Mouse (Mus musculus): Measurements from ENCODE around the gene Zfp459. TPM values are rescaled to one million over a fixed set of nuclear protein-coding genes. Genes with fewer than 3 reads are reported as not detected.
"Not testable (repeated sequence)": the region's sequence is repeated elsewhere in the genome, so short reads cannot be mapped to it uniquely, and the experiment has no call there.

Zfp459 gene
- total RNA-seq (2021) = 0.62 and 1.8 TPM in 2 replicates
- long read RNA-seq, partial matches to known transcripts = 0 of 1 reads
- long read RNA-seq, other reads (novel, unspliced or antisense) = 0 of 1 reads

DNA sequence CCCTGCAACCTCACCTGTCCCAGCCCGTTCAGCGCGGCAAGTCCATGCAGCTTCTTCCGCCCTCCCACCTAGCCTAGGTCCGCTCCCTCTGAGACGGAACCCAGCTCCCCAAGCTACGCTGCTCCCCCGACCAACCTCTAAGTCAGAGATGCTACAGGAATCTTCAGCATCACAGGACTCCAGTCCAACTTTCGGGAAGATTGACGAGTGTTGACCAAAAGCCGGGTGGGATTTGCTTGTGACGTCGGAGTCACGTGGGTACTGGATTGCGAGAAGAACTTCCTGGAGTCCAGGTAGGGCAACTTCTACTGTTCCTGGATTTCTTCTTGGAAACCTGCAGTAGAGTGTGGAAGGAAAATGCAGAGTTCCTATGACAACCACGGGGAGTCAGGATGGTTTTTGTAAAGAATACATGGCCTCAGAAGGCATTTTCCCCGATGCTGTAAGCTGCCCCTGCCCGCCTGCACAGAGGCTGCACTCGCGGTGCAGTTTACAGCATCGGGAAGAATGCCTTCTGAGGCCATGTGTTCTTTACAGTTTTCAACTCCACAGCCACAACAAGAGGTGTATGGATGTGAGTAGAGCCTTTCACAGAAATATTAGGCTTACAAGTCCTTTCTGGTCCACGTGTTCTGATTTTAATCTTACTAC is at the start of gene Zfp459:
Gene Zfp459, minus strand, starts transcription at position 212 of the 651 bp plus-strand sequence.
- DNase-seq = peak; percentile 24

DNA sequence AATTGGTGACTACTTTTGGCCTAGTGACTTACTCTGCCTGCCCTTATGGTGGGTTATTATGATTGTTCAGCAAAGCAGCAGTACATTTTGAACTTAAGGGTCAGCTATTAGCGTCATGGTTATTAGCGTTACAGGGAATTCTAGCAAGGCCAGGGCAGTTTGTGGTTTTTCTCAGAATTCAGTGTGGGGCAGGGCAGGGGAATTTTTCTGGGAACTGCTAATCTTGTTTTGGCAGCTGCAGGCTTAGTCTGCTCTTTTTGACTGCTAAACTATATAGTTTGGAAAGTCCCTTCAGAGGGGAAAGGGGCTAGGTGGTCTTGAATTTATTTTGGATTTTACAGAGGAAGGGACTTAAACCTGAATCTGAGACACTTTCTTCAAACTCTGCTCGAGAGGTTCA is 48.1 kb upstream of the Zfp459 start:
- no peak for DNase-seq

DNA sequence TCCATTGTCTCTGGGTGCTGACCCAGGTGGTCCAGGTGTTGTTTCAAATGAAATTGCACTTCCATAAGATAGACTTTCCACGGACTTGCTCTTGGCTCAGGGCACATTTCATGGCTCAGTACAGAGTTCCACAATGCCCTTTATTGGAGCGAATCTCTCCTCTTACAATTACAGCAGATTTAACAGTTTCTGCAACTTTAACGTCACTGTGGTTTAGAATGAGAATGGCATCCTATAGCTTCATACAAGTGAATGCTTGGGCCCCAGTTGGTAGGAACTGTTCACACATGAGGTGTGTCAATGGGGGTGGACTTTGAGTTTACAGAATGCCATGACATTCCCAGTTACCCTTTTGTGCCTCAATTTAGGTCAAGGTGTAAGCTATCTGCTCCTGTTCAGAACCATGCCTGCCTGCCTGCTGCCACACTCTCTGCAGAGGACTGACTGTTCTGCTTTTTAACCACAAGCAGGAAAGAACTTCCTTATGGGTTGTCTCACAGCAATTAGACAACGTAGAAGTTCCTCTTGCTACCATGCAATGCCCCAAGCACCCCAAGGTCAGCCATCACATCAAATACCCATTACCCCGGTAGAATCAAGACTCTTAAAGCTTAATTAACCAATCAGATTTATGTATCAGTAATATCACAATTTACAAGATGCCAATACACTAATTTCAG is 42.4 kb upstream of the Zfp459 start:
- DNase-seq = not testable (repeated sequence)

DNA sequence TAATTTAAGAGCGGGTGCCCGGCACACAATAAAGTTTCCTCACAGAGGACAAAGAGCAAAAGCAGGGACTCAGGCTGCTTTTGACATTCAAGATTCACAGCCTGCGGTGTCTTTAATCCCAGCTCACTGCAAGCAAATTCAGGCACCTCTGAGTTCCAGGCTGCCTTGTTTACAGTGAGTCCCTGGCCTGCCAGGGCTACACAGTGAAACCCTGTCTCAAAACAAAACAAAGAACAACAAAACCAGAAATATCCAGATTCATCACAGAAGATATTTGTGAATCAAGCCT is 30.7 kb upstream of the Zfp459 start:
- no peak for DNase-seq

DNA sequence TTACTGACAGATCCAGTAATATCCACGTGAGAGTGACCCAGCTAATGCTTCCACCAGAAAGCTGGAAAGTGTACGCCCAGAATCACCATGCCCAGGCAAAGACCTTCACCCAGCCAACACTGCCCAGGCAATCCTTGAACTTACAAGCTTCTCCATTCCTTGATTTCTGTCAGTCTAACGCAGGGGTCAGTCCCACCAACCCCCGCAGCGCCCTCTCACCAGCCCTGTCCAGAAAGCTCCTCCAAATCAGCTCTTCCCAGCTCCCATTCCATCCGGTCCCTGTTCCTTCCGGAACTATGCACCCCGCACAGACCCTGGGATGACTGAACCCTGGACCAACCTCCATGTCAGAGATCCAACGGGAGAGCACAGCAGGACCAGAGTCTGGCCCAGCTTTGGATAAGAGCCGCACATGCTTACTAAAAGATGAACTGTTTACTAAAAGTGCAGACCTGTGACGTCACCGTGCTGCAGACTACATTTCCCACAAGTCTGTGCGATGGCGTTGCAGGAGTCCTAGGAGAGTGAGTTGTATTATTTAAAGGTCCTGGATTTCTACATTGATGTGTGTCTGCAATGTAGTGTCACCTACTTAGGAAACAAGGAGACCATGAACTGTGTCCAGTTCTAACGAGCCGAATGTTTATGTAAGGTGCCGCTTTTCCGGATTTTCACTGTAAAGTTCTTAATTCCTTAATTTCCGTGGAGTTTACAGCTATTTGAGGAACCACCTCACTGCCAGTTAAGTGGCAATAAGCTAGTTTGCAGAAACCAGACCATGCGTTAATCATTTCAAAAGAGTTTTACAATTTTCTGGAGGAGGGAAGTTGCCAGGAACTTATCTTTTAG is 30.2 kb upstream of the Zfp459 start, which contains the start of gene Zfp874a:
Gene Zfp874a, minus strand, starts transcription at position 453 of the 849 bp plus-strand sequence.
- peak; percentile 83 for DNase-seq

DNA sequence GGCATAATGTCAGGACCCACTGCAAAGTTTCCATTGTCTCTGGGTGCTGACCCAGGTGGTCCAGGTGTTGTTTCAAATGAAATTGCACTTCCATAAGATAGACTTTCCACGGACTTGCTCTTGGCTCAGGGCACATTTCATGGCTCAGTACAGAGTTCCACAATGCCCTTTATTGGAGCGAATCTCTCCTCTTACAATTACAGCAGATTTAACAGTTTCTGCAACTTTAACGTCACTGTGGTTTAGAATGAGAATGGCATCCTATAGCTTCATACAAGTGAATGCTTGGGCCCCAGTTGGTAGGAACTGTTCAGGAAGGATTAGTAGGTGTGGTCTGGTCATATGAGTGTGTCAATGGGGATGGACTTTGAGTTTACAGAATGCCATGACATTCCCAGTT is 15.9 kb upstream of the Zfp459 start:
- not testable (repeated sequence) for DNase-seq

DNA sequence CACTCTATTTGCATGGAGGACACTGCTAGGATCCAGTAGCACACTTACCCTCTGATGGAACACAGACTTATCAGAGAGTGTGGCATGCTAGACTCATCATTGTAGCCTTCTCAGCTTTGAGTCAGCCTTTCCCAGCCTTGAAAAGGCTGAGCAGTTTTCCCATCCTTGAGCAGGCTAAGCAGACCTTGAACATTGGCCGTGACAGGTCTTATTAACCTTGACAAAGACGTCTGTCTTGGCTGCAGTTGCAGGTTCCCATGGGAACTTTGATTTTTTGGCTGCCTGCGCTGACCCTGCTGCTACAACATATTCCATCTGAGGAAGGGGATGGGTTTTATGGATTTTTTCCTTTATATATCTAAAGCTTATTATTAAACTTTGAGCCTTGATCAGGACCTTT is 6.9 kb upstream of the Zfp459 start:
- peak; percentile 55 for DNase-seq

DNA sequence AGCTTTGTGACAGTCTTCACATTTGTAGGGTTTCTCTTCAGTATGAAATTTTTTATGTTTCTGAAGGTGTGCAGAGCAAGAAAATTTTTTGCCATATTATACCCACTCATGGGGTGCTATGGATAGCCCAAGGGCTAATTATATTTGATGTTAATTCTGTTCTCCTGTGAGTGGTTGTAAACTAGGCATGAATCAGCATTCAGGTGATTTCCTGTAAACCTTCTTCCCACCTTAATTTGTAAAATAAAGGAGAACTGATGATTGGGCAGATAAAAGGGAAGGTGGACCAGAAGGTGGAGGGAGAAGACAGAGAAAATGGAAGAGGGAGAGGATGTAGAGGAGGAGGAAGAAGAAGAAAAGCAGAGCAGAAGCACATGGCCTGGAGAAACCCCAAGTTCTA is 4.5 kb upstream of the Zfp459 start:
- not testable (repeated sequence) for DNase-seq

DNA sequence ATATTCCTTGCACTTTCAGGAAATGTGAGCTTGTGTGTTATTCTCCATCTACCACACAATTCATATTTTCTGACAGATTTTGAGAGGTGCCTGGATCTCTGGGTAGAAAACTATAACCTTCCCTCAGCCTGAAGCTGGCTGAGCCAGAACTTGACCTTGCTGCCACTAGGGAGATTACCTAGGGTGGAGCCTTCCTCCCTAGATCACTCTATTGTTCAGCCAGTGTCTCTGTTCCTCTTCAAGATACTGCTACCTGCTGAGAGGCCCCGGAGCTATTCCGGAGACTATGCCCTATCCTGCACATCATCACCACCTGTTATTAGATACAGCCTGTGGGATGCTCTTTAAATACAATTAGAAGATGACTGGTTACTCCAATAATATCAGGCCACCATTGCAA is 1.3 kb upstream of the Zfp459 start:
- DNase-seq = not testable (repeated sequence)

DNA sequence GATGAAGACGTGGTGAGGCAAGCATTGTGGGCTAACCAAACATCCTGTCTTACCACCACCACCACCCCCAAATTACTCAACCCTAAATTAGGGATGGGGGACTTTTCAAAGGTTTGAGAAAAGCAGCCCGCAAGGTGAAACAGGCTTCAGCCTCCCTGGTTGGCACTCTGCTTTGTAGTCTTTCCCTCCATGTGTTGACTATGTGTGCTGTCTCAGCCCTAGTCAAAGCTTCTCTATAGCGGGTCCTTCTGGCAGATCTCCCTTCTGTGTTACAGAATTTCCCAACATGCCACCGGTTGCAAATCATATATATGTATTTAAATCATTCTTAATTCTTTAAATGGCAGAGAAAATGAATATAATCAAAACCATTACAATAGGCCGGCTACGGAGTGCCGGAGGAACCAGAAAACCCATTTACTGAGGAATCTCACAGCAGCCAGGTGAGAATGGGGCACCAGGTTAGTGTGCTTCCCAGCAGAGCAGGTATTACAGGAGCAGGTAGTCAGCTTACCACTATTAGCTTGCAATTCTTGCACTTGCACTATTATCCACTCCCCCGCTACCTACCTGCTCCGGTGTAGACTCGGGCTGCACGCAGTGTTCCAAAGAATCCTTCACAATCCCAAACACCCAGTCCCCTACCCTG is 536 bp downstream of the Zfp459 start:
- no peak for DNase-seq

DNA sequence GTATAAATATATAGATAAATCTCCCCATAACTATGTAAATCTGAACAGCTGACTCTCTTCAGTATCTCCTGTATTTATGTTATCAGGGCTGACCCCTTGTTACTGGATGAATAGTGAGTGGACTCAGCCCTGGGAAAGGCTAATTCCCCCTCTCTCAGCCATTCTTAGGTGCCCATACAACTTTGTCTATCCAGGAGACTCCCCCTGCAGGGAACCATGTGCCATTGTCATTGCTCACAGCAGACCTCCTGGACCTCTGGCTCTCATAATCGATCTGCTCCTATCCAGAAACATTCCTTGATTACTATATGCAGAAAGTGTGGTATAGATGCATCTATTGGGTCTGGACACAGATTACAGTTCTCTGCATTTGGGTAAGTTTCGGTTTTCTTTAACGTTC is 4.4 kb downstream of the Zfp459 start:
- no peak for DNase-seq

DNA sequence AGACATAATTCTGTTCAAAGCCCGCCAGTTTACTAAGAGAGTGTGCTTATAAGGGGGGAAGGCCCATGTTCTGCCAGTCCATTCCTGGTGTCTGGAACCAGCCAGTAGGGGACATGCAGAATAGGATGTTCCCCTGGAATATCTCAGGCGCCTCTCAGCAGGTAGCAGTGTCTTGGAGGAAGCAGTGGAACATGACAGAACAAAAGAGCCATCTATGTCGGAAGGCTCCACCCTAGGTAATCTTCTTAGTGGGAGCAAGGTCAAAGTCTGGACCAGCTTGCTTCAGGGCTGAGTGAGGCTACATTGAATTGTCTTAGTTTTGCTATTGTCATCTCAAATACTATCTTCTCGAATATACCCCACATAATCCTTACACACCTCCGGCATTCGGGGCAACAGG is 5.5 kb downstream of the Zfp459 start:
- no peak for DNase-seq

DNA sequence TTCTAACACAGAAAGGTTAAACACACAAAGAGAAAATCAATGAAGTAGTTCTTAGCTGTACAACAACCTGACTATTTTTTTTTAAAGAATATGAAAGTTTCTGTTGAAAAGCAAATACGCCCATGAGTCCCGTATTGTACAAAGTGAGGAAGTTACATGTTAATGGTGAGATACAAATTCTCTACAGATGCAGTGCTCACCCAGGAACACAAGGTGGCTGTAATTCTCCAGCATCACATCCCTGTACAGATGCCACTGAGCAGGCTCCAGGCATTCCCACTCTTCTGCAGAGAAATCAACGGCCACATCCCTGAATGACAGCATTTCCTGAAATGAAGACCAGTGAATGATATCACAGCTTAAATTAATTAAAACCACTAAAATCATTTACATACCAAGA is 7.6 kb downstream of the Zfp459 start:
- DNase-seq = not testable (repeated sequence)

DNA sequence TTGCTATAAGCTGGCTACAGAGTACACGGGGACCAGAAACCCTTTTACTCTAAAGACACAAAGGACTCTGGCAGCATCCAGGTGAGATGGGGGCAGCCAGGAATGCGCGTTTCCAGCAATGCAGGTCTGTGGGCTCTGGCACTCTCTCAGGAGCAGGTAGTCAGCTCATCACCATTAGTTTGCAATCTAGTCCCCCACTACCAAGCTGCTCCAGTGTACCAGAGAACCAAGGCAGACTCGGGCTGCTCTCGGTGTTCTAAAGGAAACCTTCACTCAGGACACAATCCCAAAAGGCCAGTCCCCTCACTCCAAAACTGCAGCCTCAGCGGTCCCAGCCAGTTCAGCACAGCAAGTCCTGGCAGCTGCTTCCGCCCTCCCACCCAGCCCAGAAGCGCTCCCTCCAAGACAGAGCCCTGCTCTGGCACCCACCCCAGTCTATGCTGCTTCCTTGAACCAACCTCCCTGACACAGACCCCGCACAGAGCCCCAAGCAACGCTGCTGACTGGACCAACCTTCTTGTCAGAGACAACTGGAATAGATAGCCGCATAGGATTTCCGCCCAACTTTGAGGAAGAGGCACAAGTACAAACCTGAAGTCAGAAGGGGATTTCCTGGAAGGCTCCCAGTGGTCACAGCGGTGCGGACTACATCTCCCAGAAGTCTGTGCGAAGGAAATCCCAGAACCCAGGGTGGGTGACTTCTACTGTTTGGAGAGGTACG is 21.9 kb downstream of the Zfp459 start, which contains the start of gene Zfp429:
Gene Zfp429, minus strand, starts transcription at position 637 of the 721 bp plus-strand sequence.
- peak; percentile 54 for DNase-seq

DNA sequence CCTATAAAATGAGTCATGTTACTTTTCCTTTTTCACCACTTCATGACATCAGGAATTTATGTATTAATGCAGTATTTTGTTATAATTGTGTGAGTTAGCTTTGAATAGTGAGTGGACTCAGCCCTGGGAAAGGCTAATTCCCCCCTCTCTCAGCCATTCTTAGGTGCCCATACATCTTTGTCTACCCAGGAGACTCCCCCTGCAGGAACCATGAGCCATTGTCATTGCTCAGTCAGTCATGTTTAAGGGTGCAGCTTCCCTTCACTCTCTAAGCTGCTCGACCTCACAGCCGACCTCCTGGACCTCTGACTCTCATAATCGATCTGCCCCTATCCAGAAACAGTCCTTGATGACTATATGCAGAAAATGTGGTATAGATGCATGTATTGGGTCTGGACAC is 45.0 kb downstream of the Zfp459 start:
- not testable (repeated sequence) for DNase-seq

DNA sequence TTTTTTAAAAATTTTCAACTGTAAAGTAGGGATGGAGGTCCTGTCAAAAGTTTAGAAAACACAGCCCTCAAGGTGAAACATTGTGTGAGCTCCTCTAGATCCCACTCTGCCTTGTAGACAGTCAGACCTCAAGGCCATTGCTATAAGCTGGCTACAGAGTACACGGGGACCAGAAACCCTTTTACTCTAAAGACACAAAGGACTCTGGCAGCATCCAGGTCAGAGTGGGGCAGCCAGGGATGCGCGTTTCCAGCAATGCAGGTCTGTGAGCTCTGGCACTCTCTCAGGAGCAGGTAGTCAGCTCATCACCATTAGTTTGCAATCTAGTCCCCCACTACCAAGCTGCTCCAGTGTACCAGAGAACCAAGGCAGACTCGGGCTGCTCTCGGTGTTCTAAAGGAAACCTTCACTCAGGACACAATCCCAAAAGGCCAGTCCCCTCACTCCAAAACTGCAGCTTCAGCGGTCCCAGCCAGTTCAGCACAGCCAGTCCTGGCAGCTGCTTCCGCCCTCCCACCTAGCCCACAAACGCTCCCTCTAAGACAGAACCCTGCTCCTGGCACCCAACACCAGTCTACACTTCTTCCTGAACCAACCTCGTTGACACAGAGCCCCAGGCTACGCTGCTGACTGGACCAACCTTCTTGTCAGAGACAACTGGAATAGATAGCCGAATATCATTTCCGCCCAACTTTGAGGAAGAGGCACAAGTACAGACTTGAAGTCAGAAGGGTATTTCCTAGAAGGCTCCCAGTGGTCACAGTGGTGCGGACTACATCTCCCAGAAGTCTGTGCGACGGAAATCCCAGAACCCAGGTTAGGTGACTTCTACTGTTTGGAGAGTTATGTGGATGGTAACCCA is 45.9 kb downstream of the Zfp459 start, which contains the start of the genes Gm28041 and Zfp456:
Gene Gm28041, minus strand, starts transcription at position 684 of the 862 bp plus-strand sequence.
Gene Zfp456, minus strand, starts transcription at position 761 of the 862 bp plus-strand sequence.
- peak; percentile 59 for DNase-seq

DNA sequence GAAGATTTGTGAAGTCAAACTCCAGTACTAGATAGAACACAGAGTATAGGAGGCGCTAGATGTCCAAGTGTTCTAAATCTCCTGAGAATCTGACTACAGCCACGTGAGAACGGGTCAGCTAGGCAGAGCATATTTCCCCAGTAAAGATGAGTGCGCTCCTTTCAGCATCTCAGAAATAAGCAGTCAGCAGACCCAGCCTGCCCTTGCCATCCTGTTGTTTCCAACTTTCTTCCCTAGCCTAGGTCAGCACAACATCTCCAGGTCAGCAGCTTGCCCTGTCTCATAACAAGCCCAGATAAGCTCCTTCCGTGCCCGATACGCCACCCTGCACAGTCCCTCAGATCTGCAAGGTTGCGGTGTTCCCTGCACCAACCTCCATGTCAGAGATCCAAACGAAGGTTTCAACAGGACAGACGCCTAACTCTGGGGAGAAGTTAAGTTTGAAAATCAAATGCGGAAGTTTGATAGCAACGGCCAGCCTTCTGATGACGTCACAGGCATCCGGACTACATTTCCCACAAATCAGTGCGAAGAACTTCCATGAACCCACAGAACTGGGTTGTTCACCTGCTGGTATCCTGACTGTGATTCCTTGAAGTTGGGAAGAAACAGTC is 61.0 kb downstream of the Zfp459 start, which contains the start of the genes Gm28044 and Zfp953:
Gene Gm28044, minus strand, starts transcription at position 406 of the 614 bp plus-strand sequence.
Gene Zfp953, minus strand, starts transcription at position 475 of the 614 bp plus-strand sequence.
- peak; percentile 82 for DNase-seq

Measured in adrenal gland, postnatal 25 days (tissue).